Mouse (Mus musculus) megakaryocyte, embryonic 14.5 days (primary cell): ENCODE results near the gene Mrpl42. TPM values are rescaled to one million over a fixed set of nuclear protein-coding genes. Genes with fewer than 3 reads are reported as not detected.

Experiments used
- H3K27me3 ChIP-seq: replicated peaks from 2 replicates; pipeline ENCODE3; 2012; ENCODE audit warnings: inconsistent platforms
- H3K36me3 ChIP-seq: replicated peaks from 2 replicates; pipeline ENCODE3; 2012; ENCODE audit warnings: low read length, inconsistent platforms, mixed read lengths
- H3K4me1 ChIP-seq: 2 replicates; pipeline ENCODE4 v1.6.1; 2012; ENCODE audit warnings: inconsistent platforms
- H3K4me3 ChIP-seq: replicated peaks from 2 replicates; pipeline ENCODE3; 2012; ENCODE audit warnings: moderate library complexity, mild to moderate bottlenecking, inconsistent platforms
- H3K9me3 ChIP-seq: 2 replicates; pipeline ENCODE4 v1.6.1; 2012; ENCODE audit warnings: inconsistent platforms
- FLI1 ChIP-seq: IDR thresholded peaks from 2 replicates; pipeline ENCODE4 v1.6.1; 2012; ENCODE audit warnings: low read length, inconsistent platforms, mixed read lengths
- GATA1 ChIP-seq: IDR thresholded peaks from 3 replicates; pipeline ENCODE4 v1.6.1; 2012; ENCODE audit warnings: mixed read lengths, low read length, inconsistent platforms, borderline replicate concordance
- polyA plus RNA-seq: library from polyadenylated mRNA; stranded (reverse); fragments of >175 nt; gene quantifications from 2 replicates; pipeline ENCODE4 v1.2.3, GENCODE M21; 2012; ENCODE audit warnings: low replicate concordance; ENCODE audit not compliant: insufficient read depth

The Mrpl42 gene
- polyA plus RNA-seq, 1 experiment, result 10.3 TPM

- no peak overlapping the region for H3K4me3 ChIP-seq
- no peaks in the 10 kb centered on the region for H3K27me3 ChIP-seq
- no peaks in the 10 kb centered on the region for H3K9me3 ChIP-seq
- peaks cover 19% of the 10 kb centered on the region for H3K4me1 ChIP-seq
- H3K36me3 ChIP-seq, result peaks cover 28% of the 10 kb centered on the region
- TF ChIP-seq GATA1, result no peak
- TF ChIP-seq FLI1, result no peak
These were observed 38.1 kb upstream of the Mrpl42 start for GRCm38 (mm10) chr10:95539841-95540240.

- Histone ChIP-seq H3K9me3 (no peaks in the 10 kb centered on the region), H3K4me1 (peaks cover 19% of the 10 kb centered on the region), H3K27me3 (no peaks in the 10 kb centered on the region), H3K4me3 (no peak overlapping the region), H3K36me3 (peaks cover 23% of the 10 kb centered on the region)
- TF ChIP-seq FLI1, result no peak
- TF ChIP-seq GATA1, result no peak
These were observed 37.5 kb upstream of the Mrpl42 start for GRCm38 (mm10) chr10:95539260-95539659.

GRCm38 (mm10) chr10:95536222-95536541 lies 34.4 kb upstream of the Mrpl42 start:
- TF ChIP-seq FLI1 (no peak), GATA1 (no peak)
- H3K4me1 ChIP-seq, result peaks cover 36% of the 10 kb centered on the region

GRCm38 (mm10) chr10:95535399-95536221 lies 33.9 kb upstream of the Mrpl42 start:
- Histone ChIP-seq H3K9me3 (no peaks in the 10 kb centered on the region), H3K4me1 (peaks cover 40% of the 10 kb centered on the region), H3K27me3 (no peaks in the 10 kb centered on the region), H3K36me3 (no peaks in the 10 kb centered on the region), H3K4me3 (no peak overlapping the region)
- TF ChIP-seq FLI1, result no peak
- TF ChIP-seq GATA1, result no peak

More at GRCm38 (mm10) chr10:95536222-95536541, 34.4 kb upstream of the Mrpl42 start:
- H3K9me3 ChIP-seq, result no peaks in the 10 kb centered on the region
- no peak overlapping the region for H3K4me3 ChIP-seq
- H3K36me3 ChIP-seq, result no peaks in the 10 kb centered on the region
- H3K27me3 ChIP-seq, result no peaks in the 10 kb centered on the region

- TF ChIP-seq GATA1 (no peak), FLI1 (no peak)
- peaks cover 51% of the 10 kb centered on the region for H3K4me1 ChIP-seq
- H3K4me3 ChIP-seq, result no peak overlapping the region
- no peaks in the 10 kb centered on the region for H3K27me3 ChIP-seq
- H3K36me3 ChIP-seq, result no peaks in the 10 kb centered on the region
- H3K9me3 ChIP-seq, result no peaks in the 10 kb centered on the region
These were observed 31.6 kb upstream of the Mrpl42 start for GRCm38 (mm10) chr10:95533382-95533781.

- no peak for TF ChIP-seq GATA1
- no peak for TF ChIP-seq FLI1
- no peak overlapping the region for H3K4me3 ChIP-seq
- H3K36me3 ChIP-seq, result no peaks in the 10 kb centered on the region
- no peaks in the 10 kb centered on the region for H3K9me3 ChIP-seq
- H3K4me1 ChIP-seq, result peaks cover 49% of the 10 kb centered on the region
- H3K27me3 ChIP-seq, result no peaks in the 10 kb centered on the region
These were observed 31.2 kb upstream of the Mrpl42 start for GRCm38 (mm10) chr10:95532916-95533315.

- TF ChIP-seq FLI1 (no peak), GATA1 (no peak)
- no peaks in the 10 kb centered on the region for H3K9me3 ChIP-seq
- H3K4me3 ChIP-seq, result no peak overlapping the region
- no peaks in the 10 kb centered on the region for H3K27me3 ChIP-seq
- H3K4me1 ChIP-seq, result peaks cover 58% of the 10 kb centered on the region
- H3K36me3 ChIP-seq, result no peaks in the 10 kb centered on the region
These were observed 28.9 kb upstream of the Mrpl42 start for GRCm38 (mm10) chr10:95530551-95531121.

- TF ChIP-seq FLI1 (no peak), GATA1 (no peak)
- peaks cover 57% of the 10 kb centered on the region for H3K4me1 ChIP-seq
These were observed 24.9 kb upstream of the Mrpl42 start for GRCm38 (mm10) chr10:95526495-95527122.

GRCm38 (mm10) chr10:95525871-95526270 lies 24.1 kb upstream of the Mrpl42 start:
- H3K27me3 ChIP-seq, result no peaks in the 10 kb centered on the region
- H3K9me3 ChIP-seq, result no peaks in the 10 kb centered on the region
- peaks cover 14% of the 10 kb centered on the region for H3K36me3 ChIP-seq
- H3K4me1 ChIP-seq, result peaks cover 60% of the 10 kb centered on the region
- no peak for TF ChIP-seq FLI1
- TF ChIP-seq GATA1, result no peak
- no peak overlapping the region for H3K4me3 ChIP-seq

More at GRCm38 (mm10) chr10:95526495-95527122, 24.9 kb upstream of the Mrpl42 start:
- no peaks in the 10 kb centered on the region for H3K9me3 ChIP-seq
- no peaks in the 10 kb centered on the region for H3K27me3 ChIP-seq
- H3K4me3 ChIP-seq, result no peak overlapping the region
- H3K36me3 ChIP-seq, result peaks cover 13% of the 10 kb centered on the region
